22 mouse cellular contexts compared by ENCODE assay signal in genomic region chr5:148715218-148715991, GRCm38 (mm10).
DNase-seq lines count a peak whose midpoint lies in the region; ATAC-seq and TF ChIP-seq lines count a peak whose summit lies in the region.
"Had no signal": no experiment of that assay in that cellular context is flagged by ENCODE, and none has a peak within 500 bp of the region (broad histone marks: within the 10 kb centered on the region; RNA-seq: fewer than 3 reads in every experiment).

No protein-coding gene starts in this region.

- no peak for TF ChIP-seq EP300 in liver, embryonic 14.5 days (IDR thresholded peaks at IDR 0.05; ENCODE audit: low read depth)

- no peaks in the 10 kb centered on the region for H3K36me3 ChIP-seq in lung, embryonic 14.5 days (ENCODE audit: insufficient read depth)
- H3K36me3 ChIP-seq in intestine, embryonic 14.5 days (ENCODE audit: control insufficient read depth, insufficient read depth, low read length), result no peaks in the 10 kb centered on the region
- H3K36me3 ChIP-seq in liver, embryonic 14.5 days (replicated peaks; ENCODE audit: control insufficient read depth, insufficient read depth, low read depth), result no peaks in the 10 kb centered on the region
- H3K36me3 ChIP-seq: forebrain, embryonic 10.5 days; G1E; heart, embryonic 12.5 days; limb, embryonic 13.5 days had no signal

- H3K27ac ChIP-seq in lung, embryonic 14.5 days (ENCODE audit: low read depth), result 0 out of 2 replicates have a peak overlapping the region, but pooled peaks have one; percentile 8
- no peak overlapping the region for H3K27ac ChIP-seq in intestine, embryonic 14.5 days (ENCODE audit: low read depth)
- H3K27ac ChIP-seq in liver, embryonic 14.5 days, result no peak overlapping the region
- H3K27ac ChIP-seq: limb, embryonic 13.5 days had no signal

- WGBS in lung, embryonic 14.5 days, result 47% methylated on average over 15 of the region's 15 CpGs
- WGBS in lung, adult 2 months, result 64% methylated on average over 15 of the region's 15 CpGs
- WGBS in intestine, embryonic 14.5 days, result 59% methylated on average over 15 of the region's 15 CpGs
- WGBS in liver, embryonic 14.5 days (ENCODE audit: insufficient replicate concordance), result 50% methylated on average over 15 of the region's 15 CpGs

- H3K4me1 ChIP-seq in lung, embryonic 14.5 days (ENCODE audit: insufficient read depth), result no peaks in the 10 kb centered on the region
- H3K4me1 ChIP-seq in lung, adult 2 months (ENCODE audit: control insufficient read depth, insufficient read depth, low read length), result no peaks in the 10 kb centered on the region
- no peaks in the 10 kb centered on the region for H3K4me1 ChIP-seq in intestine, embryonic 14.5 days (replicated peaks; ENCODE audit: control insufficient read depth, insufficient read depth, low read length)
- peaks cover 6 to 24% of the 10 kb centered on the region in 2 experiments; a peak in 3 of 4 replicates for H3K4me1 ChIP-seq in liver, embryonic 14.5 days (replicated peaks; ENCODE audit: control insufficient read depth in 2 of 2, insufficient read depth in 2 of 2, low read length in 1 of 2)
- H3K4me1 ChIP-seq: heart, embryonic 12.5 days; limb, embryonic 13.5 days had no signal

- H3K27me3 ChIP-seq in lung, embryonic 14.5 days (ENCODE audit: insufficient read depth, low read length), result no peaks in the 10 kb centered on the region
- no peaks in the 10 kb centered on the region for H3K27me3 ChIP-seq in intestine, embryonic 14.5 days (replicated peaks; ENCODE audit: control insufficient read depth, insufficient read depth, low read length)
- H3K27me3 ChIP-seq in liver, embryonic 14.5 days (ENCODE audit: control insufficient read depth, insufficient read depth, low read length), result no peaks in the 10 kb centered on the region
- H3K27me3 ChIP-seq: CH12.LX; heart, embryonic 12.5 days; limb, embryonic 13.5 days; Patski had no signal

- no peak overlapping the region for H3K4me2 ChIP-seq in lung, embryonic 14.5 days
- no peak overlapping the region for H3K4me2 ChIP-seq in intestine, embryonic 14.5 days (ENCODE audit: low read length)
- no peak overlapping the region for H3K4me2 ChIP-seq in liver, embryonic 14.5 days (ENCODE audit: low read depth)
- H3K4me2 ChIP-seq: heart, embryonic 12.5 days; limb, embryonic 13.5 days; midbrain, embryonic 11.5 days had no signal

- H3K9me3 ChIP-seq in lung, embryonic 14.5 days (ENCODE audit: low read depth, low read length), result no peaks in the 10 kb centered on the region
- H3K9me3 ChIP-seq in intestine, embryonic 14.5 days (ENCODE audit: control insufficient read depth, low read length), result peaks cover 6% of the 10 kb centered on the region; the same call in 1 of the 2 replicates
- peaks cover 2% of the 10 kb centered on the region; the same call in 1 of the 2 replicates for H3K9me3 ChIP-seq in liver, embryonic 14.5 days (ENCODE audit: control insufficient read depth, low read length)
- H3K9me3 ChIP-seq: limb, embryonic 13.5 days had no signal

- H3K9ac ChIP-seq in lung, embryonic 14.5 days, result no peak overlapping the region
- H3K9ac ChIP-seq in intestine, embryonic 14.5 days (ENCODE audit: low read length), result no peak overlapping the region
- no peak overlapping the region for H3K9ac ChIP-seq in liver, embryonic 14.5 days (replicated peaks)
- H3K9ac ChIP-seq: heart, embryonic 12.5 days; limb, embryonic 13.5 days had no signal

- no peak for DNase-seq in lung, embryonic 14.5 days
- no peak for DNase-seq in lung, adult 2 months
- DNase-seq in intestine, embryonic 14.5 days (ENCODE audit: low spot score), result no peak
- no peak for DNase-seq in liver, embryonic 14.5 days (ENCODE audit: low read depth in 3 of 3, low spot score in 3 of 3)
- peak; percentile 68 for DNase-seq in testis, postnatal 14 days (ENCODE audit: low spot score)
- DNase-seq in adrenal gland, postnatal 4 days (ENCODE audit: low spot score in 2 of 2), result no peak
- no peak for DNase-seq in left cerebral cortex, postnatal 36 days (ENCODE audit: low spot score in 2 of 2)
- DNase-seq: cerebellum, adult 11-12 months; cerebellum, postnatal 10 days; gastrocnemius, postnatal 25 days; heart, adult 18-20 months; heart, postnatal 10 days; kidney, postnatal 25 days; layer of hippocampus, postnatal 36 days had no signal

- ATAC-seq in lung, embryonic 14.5 days (ENCODE audit: insufficient read depth), result peak; percentile 59
- 0 out of 2 replicates have a peak, but pooled peaks have one; percentile 57 for ATAC-seq in intestine, embryonic 14.5 days (replicated peaks; ENCODE audit: low FRiP score, low TSS enrichment, low read depth)
- peak; percentile 29; the same call in 1 of the 2 replicates for ATAC-seq in liver, embryonic 14.5 days (ENCODE audit: insufficient read depth)
- ATAC-seq: lung, postnatal 0 days; Patski had no signal

- intact Hi-C loops in left cerebral cortex, postnatal 36 days (cut with DNase I), result no loop called here

- no peak overlapping the region for H3K4me3 ChIP-seq in lung, embryonic 14.5 days (ENCODE audit: low read depth, low read length)
- H3K4me3 ChIP-seq in lung, adult 2 months (replicated peaks; ENCODE audit: extremely low read depth, low read depth, low read length), result no peak overlapping the region
- no peak overlapping the region for H3K4me3 ChIP-seq in intestine, embryonic 14.5 days (ENCODE audit: low read depth, low read length)
- no peak overlapping the region for H3K4me3 ChIP-seq in liver, embryonic 14.5 days (ENCODE audit: insufficient read depth in 1 of 2, low read depth in 2 of 2, low read length in 2 of 2)
- H3K4me3 ChIP-seq: forebrain, embryonic 10.5 days; heart, embryonic 12.5 days; limb, embryonic 13.5 days had no signal

- TF ChIP-seq CTCF in lung, embryonic 14.5 days (IDR thresholded peaks at IDR 0.05; ENCODE audit: low read depth), result no peak
- no peak for TF ChIP-seq CTCF in lung, adult 2 months (IDR thresholded peaks at IDR 0.05; ENCODE audit: insufficient read depth, low read length)
- no peak for TF ChIP-seq CTCF in liver, embryonic 14.5 days (IDR thresholded peaks at IDR 0.05; ENCODE audit: low read depth)

- TF ChIP-seq POLR2A in lung, adult 2 months (IDR thresholded peaks at IDR 0.05; ENCODE audit: borderline replicate concordance, extremely low read depth, low read depth, low read length), result no peak
